Mouse (Mus musculus) CH12.LX (cell line): ENCODE measurements around the gene Rbm44.

Source experiments
- CHD2 ChIP-seq: IDR thresholded peaks from 2 replicates; pipeline ENCODE4 v1.6.1; 2011; ENCODE audit warnings: low read length, improper control_type of control experiment
- CTCF ChIP-seq, 2 experiments: IDR thresholded peaks in 1 of 2; conservative IDR thresholded peaks in 1 of 2; 2 replicates each; pipeline ENCODE4 v1.5.1; 2011 to 2012; ENCODE audit warnings: low read depth in 2 of 2, low read length in 2 of 2, improper control_type of control experiment in 1 of 2, inconsistent platforms in 1 of 2, mild to moderate bottlenecking in 1 of 2, moderate library complexity in 1 of 2

DNA sequence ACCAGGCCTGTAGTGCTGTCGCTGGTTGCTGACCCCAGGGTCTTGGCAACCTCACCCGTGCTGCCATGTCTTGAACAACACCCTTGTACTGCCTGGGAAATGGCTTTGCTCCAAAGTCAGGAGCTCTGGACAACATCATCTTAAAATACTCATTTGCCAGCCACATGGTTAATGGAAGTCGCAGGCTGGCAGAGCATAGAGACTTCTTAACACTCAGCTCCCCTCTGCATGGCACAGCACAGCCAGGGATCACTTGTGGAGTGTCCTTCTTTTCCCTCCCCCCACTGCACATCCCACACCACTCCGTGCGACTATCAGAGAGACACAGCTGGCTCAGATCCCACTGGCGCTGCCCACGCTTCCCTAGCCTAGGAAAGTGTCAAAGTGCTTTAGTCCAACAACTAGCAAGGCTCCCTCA is 66.7 kb downstream of the Rbm44 start:
- TF ChIP-seq CTCF (conservative IDR thresholded peaks at IDR 0.05 in 1 of 2, IDR thresholded peaks at IDR 0.05 in 1 of 2; ENCODE audit: low read depth in 2 of 2, low read length in 2 of 2) (no peak), CHD2 (no peak)
